Mouse (Mus musculus) gastrocnemius, adult 2 months (tissue): Measurements from ENCODE around the gene Ptpn12. TPM values are rescaled to one million over a fixed set of nuclear protein-coding genes. Genes with fewer than 3 reads are reported as not detected.

Experiments used
- DNase-seq: peaks from one replicate; pipeline ENCODE4 v3.0.0; 2022
- H3K27ac ChIP-seq: fragments of 200-600 bp; 2 replicates; pipeline ENCODE4 v1.8.1; 2022; ENCODE audit warnings: mild to moderate bottlenecking
- H3K4me3 ChIP-seq: fragments of 200-600 bp; 2 replicates; pipeline ENCODE4 v1.8.1; 2022; ENCODE audit warnings: mild to moderate bottlenecking, moderate library complexity
- CTCF ChIP-seq: fragments of 200-600 bp; IDR thresholded peaks from 2 replicates; pipeline ENCODE4 v1.8.1; 2022; ENCODE audit warnings: antibody characterized with exemption, mild to moderate bottlenecking, moderate library complexity
- intact Hi-C: fragments of 180-260 bp; cut with DNase I; formaldehyde crosslinking; loops from one replicate; pipeline ENCODE4 v1.15.1; 2025
- total RNA-seq, 2 experiments: library from RNA; stranded (reverse); gene quantifications; 2 replicates each; pipeline ENCODE4 v1.2.3; 2021

Ptpn12 gene
- total RNA-seq, 2 experiments from 2014 or later = 10.9 to 17.0 TPM

- intact Hi-C loops = no loop called here
- no peak for TF ChIP-seq CTCF
- H3K4me3 ChIP-seq = no peak overlapping the region
- DNase-seq = no peak
- H3K27ac ChIP-seq = no peak overlapping the region
These were observed 8.6 kb downstream of the Ptpn12 start for GRCm38 (mm10) chr5:21047114-21047513.

GRCm38 (mm10) chr5:21046150-21047048, 9.3 kb downstream of the Ptpn12 start:
- 0 out of 2 replicates have a peak overlapping the region, but pooled peaks have one; percentile 13 for H3K27ac ChIP-seq
- H3K4me3 ChIP-seq = no peak overlapping the region; the same call in 1 of the 2 replicates
- DNase-seq = no peak
- intact Hi-C loops = no loop called here
- TF ChIP-seq CTCF = no peak

- intact Hi-C loops = no loop called here
- Histone ChIP-seq H3K4me3 (no peak overlapping the region), H3K27ac (no peak overlapping the region)
- no peak for TF ChIP-seq CTCF
- no peak for DNase-seq
These were observed 10.2 kb downstream of the Ptpn12 start for GRCm38 (mm10) chr5:21045462-21045861.

GRCm38 (mm10) chr5:21038100-21038499, 17.6 kb downstream of the Ptpn12 start:
- DNase-seq = no peak
- H3K4me3 ChIP-seq = no peak overlapping the region
- no peak overlapping the region for H3K27ac ChIP-seq
- intact Hi-C loops = no loop called here
- TF ChIP-seq CTCF = no peak

GRCm38 (mm10) chr5:21035689-21036480, 19.8 kb downstream of the Ptpn12 start:
- no peak for DNase-seq
- no peak for TF ChIP-seq CTCF
- Histone ChIP-seq H3K4me3 (no peak overlapping the region), H3K27ac (no peak overlapping the region; the same call in 1 of the 2 replicates)
- intact Hi-C loops = no loop called here

GRCm38 (mm10) chr5:21034388-21034966, 21.2 kb downstream of the Ptpn12 start:
- intact Hi-C loops = no loop called here
- H3K27ac ChIP-seq = no peak overlapping the region
- DNase-seq = no peak
- H3K4me3 ChIP-seq = no peak overlapping the region
- no peak for TF ChIP-seq CTCF

GRCm38 (mm10) chr5:21033382-21034056, 22.2 kb downstream of the Ptpn12 start:
- TF ChIP-seq CTCF = no peak
- Histone ChIP-seq H3K4me3 (no peak overlapping the region), H3K27ac (no peak overlapping the region)
- DNase-seq = peak; percentile 34
- intact Hi-C loops = no loop called here

GRCm38 (mm10) chr5:21032626-21033025, 23.1 kb downstream of the Ptpn12 start:
- intact Hi-C loops = no loop called here
- Histone ChIP-seq H3K4me3 (no peak overlapping the region), H3K27ac (no peak overlapping the region)
- no peak for DNase-seq
- TF ChIP-seq CTCF = no peak

- Histone ChIP-seq H3K4me3 (no peak overlapping the region), H3K27ac (peak overlapping the region; percentile 32)
- intact Hi-C loops = no loop called here
- no peak for TF ChIP-seq CTCF
- no peak for DNase-seq
These were observed 25.5 kb downstream of the Ptpn12 start for GRCm38 (mm10) chr5:21030226-21030625.

- TF ChIP-seq CTCF = peak; percentile 33; the same call in 1 of the 2 replicates
- DNase-seq = peak; percentile 40
- intact Hi-C loops = loop anchor here (5.0 kb wide), 1 partner anchor 35 kb away; no protein-coding TSS in a partner anchor
- Histone ChIP-seq H3K4me3 (no peak overlapping the region), H3K27ac (no peak overlapping the region)
These were observed 38.6 kb downstream of the Ptpn12 start for GRCm38 (mm10) chr5:21017075-21017474.

GRCm38 (mm10) chr5:21010908-21011307, 44.8 kb downstream of the Ptpn12 start:
- no peak overlapping the region for H3K27ac ChIP-seq
- no peak for DNase-seq
- TF ChIP-seq CTCF = peak; percentile 27
- H3K4me3 ChIP-seq = no peak overlapping the region
- intact Hi-C loops = no loop called here

- Histone ChIP-seq H3K4me3 (no peak overlapping the region), H3K27ac (no peak overlapping the region)
- no peak for DNase-seq
- TF ChIP-seq CTCF = no peak
- intact Hi-C loops = no loop called here
These were observed 53.0 kb downstream of the Ptpn12 start for GRCm38 (mm10) chr5:21002723-21003122.
